Mouse (Mus musculus) spleen, postnatal 4 days (tissue): ENCODE data around the gene Inpp4b.

ENCODE experiments used
- DNase-seq, 2 experiments: peaks; one replicate each; pipeline ENCODE4 v3.0.0; 2022; ENCODE audit warnings: low spot score in 2 of 2

The Inpp4b gene

GRCm38 (mm10) chr8:81840512-81840911, 498.2 kb downstream of the Inpp4b start:
- DNase-seq = no peak

- no peak for DNase-seq
These were observed 502.0 kb downstream of the Inpp4b start for GRCm38 (mm10) chr8:81844104-81844982.

GRCm38 (mm10) chr8:81847929-81848328, 505.6 kb downstream of the Inpp4b start:
- no peak for DNase-seq

GRCm38 (mm10) chr8:81849976-81850375, 507.6 kb downstream of the Inpp4b start:
- DNase-seq = no peak

- no peak for DNase-seq
These were observed 510.8 kb downstream of the Inpp4b start for GRCm38 (mm10) chr8:81853184-81853583.

GRCm38 (mm10) chr8:81854543-81854942, 512.2 kb downstream of the Inpp4b start:
- DNase-seq = no peak

GRCm38 (mm10) chr8:81855009-81855408, 512.7 kb downstream of the Inpp4b start:
- no peak for DNase-seq

- no peak for DNase-seq
These were observed 513.8 kb downstream of the Inpp4b start for GRCm38 (mm10) chr8:81856120-81856519.

GRCm38 (mm10) chr8:81856608-81857007, 514.3 kb downstream of the Inpp4b start:
- DNase-seq = no peak

- DNase-seq = no peak
These were observed 516.0 kb downstream of the Inpp4b start for GRCm38 (mm10) chr8:81858393-81858792.

GRCm38 (mm10) chr8:81859805-81860204, 517.4 kb downstream of the Inpp4b start:
- no peak for DNase-seq

- DNase-seq = no peak
These were observed 519.0 kb downstream of the Inpp4b start for GRCm38 (mm10) chr8:81861311-81861710.

- DNase-seq = no peak
These were observed 520.4 kb downstream of the Inpp4b start for GRCm38 (mm10) chr8:81862738-81863137.

- DNase-seq = no peak
These were observed 522.0 kb downstream of the Inpp4b start for GRCm38 (mm10) chr8:81864318-81864717.

GRCm38 (mm10) chr8:81865664-81866063, 523.3 kb downstream of the Inpp4b start:
- DNase-seq = no peak

- no peak for DNase-seq
These were observed 524.7 kb downstream of the Inpp4b start for GRCm38 (mm10) chr8:81867020-81867419.

- DNase-seq = no peak
These were observed 528.1 kb downstream of the Inpp4b start for GRCm38 (mm10) chr8:81870466-81870865.

GRCm38 (mm10) chr8:81880071-81880470, 537.7 kb downstream of the Inpp4b start:
- no peak for DNase-seq

- DNase-seq = no peak
These were observed 541.8 kb downstream of the Inpp4b start for GRCm38 (mm10) chr8:81884195-81884594.

GRCm38 (mm10) chr8:81888843-81889242, 546.5 kb downstream of the Inpp4b start:
- DNase-seq = no peak

- no peak for DNase-seq
These were observed 550.9 kb downstream of the Inpp4b start for GRCm38 (mm10) chr8:81893292-81893691.

- DNase-seq = no peak
These were observed 604.5 kb downstream of the Inpp4b start for GRCm38 (mm10) chr8:81946812-81947211.

GRCm38 (mm10) chr8:81953101-81953500, 610.7 kb downstream of the Inpp4b start:
- no peak for DNase-seq
